15 mouse cellular contexts compared by ENCODE assay signal in the genomic region with DNA sequence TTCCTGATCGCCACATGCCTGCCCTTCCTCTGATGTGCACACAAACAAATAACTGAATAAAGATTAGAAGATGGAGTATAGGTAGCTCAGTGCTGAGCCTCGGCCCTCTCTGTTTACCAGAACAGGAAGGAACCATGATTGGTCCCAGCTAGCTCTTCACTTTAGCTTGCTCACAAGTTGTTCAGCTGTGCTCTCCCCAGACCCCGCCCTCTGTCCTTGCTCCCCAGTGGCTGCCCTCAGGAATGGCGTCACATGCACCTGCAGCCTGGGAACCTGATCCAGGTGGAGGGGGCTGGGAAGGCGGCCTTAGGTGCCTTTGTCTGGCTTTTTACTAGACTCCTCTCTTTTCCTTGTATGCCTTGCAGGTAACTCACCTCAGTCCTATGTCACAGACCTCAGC. TPM values are rescaled to one million over a fixed set of nuclear protein-coding genes. Genes with fewer than 3 reads are reported as not detected.
A peak's percentile ranks its signal among the peaks of the same experiment; 100 is the strongest.
DNase-seq lines count a peak whose midpoint lies in the region; ATAC-seq and TF ChIP-seq lines count a peak whose summit lies in the region.
"Had no signal": no experiment of that assay in that cellular context is flagged by ENCODE, and none has a peak within 500 bp of the region (broad histone marks: within the 10 kb centered on the region; RNA-seq: fewer than 3 reads in every experiment).

No protein-coding gene starts in this region.

- 0 out of 2 replicates have a peak overlapping the region, but pooled peaks have one; percentile 8 for H3K9ac ChIP-seq in heart, postnatal 0 days (replicated peaks; ENCODE audit: low read depth, low read length)
- no peak overlapping the region for H3K9ac ChIP-seq in heart, embryonic 12.5 days
- H3K9ac ChIP-seq: liver, embryonic 13.5 days had no signal

- TF ChIP-seq CTCF in heart, postnatal 0 days (IDR thresholded peaks at IDR 0.05; ENCODE audit: low read depth) = no peak

- H3K4me2 ChIP-seq in heart, postnatal 0 days (ENCODE audit: low read depth, low read length) = no peak overlapping the region
- H3K4me2 ChIP-seq in heart, embryonic 12.5 days = no peak overlapping the region
- H3K4me2 ChIP-seq: liver, embryonic 13.5 days had no signal

- peak overlapping the region; percentile 83 for H3K27ac ChIP-seq in heart, postnatal 0 days (ENCODE audit: low read depth)
- no peak overlapping the region for H3K27ac ChIP-seq in heart, embryonic 12.5 days (ENCODE audit: poor library complexity, severe bottlenecking)
- H3K27ac ChIP-seq in brown adipose tissue, adult 24 weeks (replicated peaks; ENCODE audit: low read depth, low read length) = peak overlapping the region; percentile 26; the same call in 1 of the 2 replicates
- H3K27ac ChIP-seq: liver, embryonic 13.5 days had no signal

- WGBS in heart, postnatal 0 days = 73% methylated on average over 5 of the region's 5 CpGs
- WGBS in heart, embryonic 12.5 days = 73% methylated on average over 5 of the region's 5 CpGs

- TF ChIP-seq EP300 in heart, postnatal 0 days (IDR thresholded peaks at IDR 0.05; ENCODE audit: low read depth) = no peak

- H3K9me3 ChIP-seq in heart, postnatal 0 days (replicated peaks; ENCODE audit: control insufficient read depth, low read length) = no peaks in the 10 kb centered on the region
- no peaks in the 10 kb centered on the region for H3K9me3 ChIP-seq in heart, embryonic 12.5 days (replicated peaks)
- H3K9me3 ChIP-seq: G1E; liver, embryonic 13.5 days had no signal

- no peak for DNase-seq in heart, postnatal 0 days (ENCODE audit: low spot score)
- peak; percentile 72 for DNase-seq in kidney, adult 9 months
- peak; percentile 58 for DNase-seq in lung, postnatal 10 days
- no peak for DNase-seq in thymus, adult 18-20 months
- no peak for DNase-seq in embryo, embryonic 10.5 days (ENCODE audit: low spot score)
- DNase-seq: gastrocnemius, postnatal 14 days; liver, embryonic 13.5 days; right cerebral cortex, postnatal 25 days; thymus, postnatal 36 days had no signal

- no peaks in the 10 kb centered on the region for H3K36me3 ChIP-seq in heart, postnatal 0 days (replicated peaks; ENCODE audit: control insufficient read depth, insufficient read depth, low read length)
- no peaks in the 10 kb centered on the region for H3K36me3 ChIP-seq in heart, embryonic 12.5 days
- H3K36me3 ChIP-seq: liver, embryonic 13.5 days had no signal

- H3K4me3 ChIP-seq in heart, postnatal 0 days (ENCODE audit: low read depth, low read length) = no peak overlapping the region
- H3K4me3 ChIP-seq in heart, embryonic 12.5 days = no peak overlapping the region
- no peak overlapping the region for H3K4me3 ChIP-seq in brown adipose tissue, adult 24 weeks (ENCODE audit: insufficient read depth, low read depth, low read length)
- H3K4me3 ChIP-seq: liver, embryonic 13.5 days had no signal

- H3K27me3 ChIP-seq in heart, postnatal 0 days (ENCODE audit: control insufficient read depth, insufficient read depth, low read length) = no peaks in the 10 kb centered on the region
- no peaks in the 10 kb centered on the region for H3K27me3 ChIP-seq in heart, embryonic 12.5 days (replicated peaks)
- H3K27me3 ChIP-seq: liver, embryonic 13.5 days had no signal

- ATAC-seq in heart, postnatal 0 days (ENCODE audit: insufficient read depth, low read depth) = no peak
- no peak for ATAC-seq in heart, embryonic 12.5 days (ENCODE audit: insufficient number of reproducible peaks, low FRiP score)
- no peak for ATAC-seq in inflammation-experienced regulatory T-cells, adult 6 months

- H3K4me1 ChIP-seq in heart, postnatal 0 days (ENCODE audit: control insufficient read depth, insufficient read depth) = peaks cover 29% of the 10 kb centered on the region
- H3K4me1 ChIP-seq in heart, embryonic 12.5 days (replicated peaks) = peaks cover 59% of the 10 kb centered on the region
- peaks cover 26% of the 10 kb centered on the region for H3K4me1 ChIP-seq in brown adipose tissue, adult 24 weeks (ENCODE audit: control insufficient read depth, insufficient read depth, insufficient read length, low read length)

RNA-seq across cellular contexts. Expression of gene Arhgef2, which starts 9.4 kb away (rescaled TPM):
- 81.1 and 146 TPM in 2 replicates for total RNA-seq in heart, postnatal 0 days (2014; rRNA removed; ENCODE audit: low replicate concordance)
- 52.2 and 56.1 TPM in 2 replicates for polyA plus RNA-seq in heart, postnatal 0 days (2015; fragmentation: Nextera tagmentation; extraction: Ambion mirVana)
- 84.5 and 91.8 TPM in 2 replicates for polyA plus RNA-seq in heart, embryonic 12.5 days (2016; fragmentation: Nextera tagmentation; extraction: Ambion mirVana)
- polyA plus RNA-seq in brown adipose tissue, adult 24 weeks (2012; ENCODE audit: insufficient read depth, insufficient read length, missing spikeins) = 13.7 and 23.6 TPM in 2 replicates
- 10 to 100 TPM; 37.5 to 56.4 (median 46.5) TPM for polyA plus RNA-seq in inflammation-experienced regulatory T-cells, adult 6 months (2017; shearing (Covaris generic))

RNA-seq across cellular contexts. Expression of gene Rxfp4, which starts 37.8 kb away (rescaled TPM):
- total RNA-seq in heart, postnatal 0 days (2014; rRNA removed; ENCODE audit: low replicate concordance) = not detected in 2 replicates
- polyA plus RNA-seq in heart, postnatal 0 days (2015; fragmentation: Nextera tagmentation; extraction: Ambion mirVana) = not detected in 2 replicates
- not detected in 2 replicates for polyA plus RNA-seq in heart, embryonic 12.5 days (2016; fragmentation: Nextera tagmentation; extraction: Ambion mirVana)
- not detected in 2 replicates for polyA plus RNA-seq in brown adipose tissue, adult 24 weeks (2012; ENCODE audit: insufficient read depth, insufficient read length, missing spikeins)
- not detected for polyA plus RNA-seq in inflammation-experienced regulatory T-cells, adult 6 months (2017; shearing (Covaris generic))
- total RNA-seq: adrenal gland, postnatal 36 days; G1E; gastrocnemius, postnatal 14 days; layer of hippocampus, adult 18-20 months had no signal
- polyA plus RNA-seq: G1E; liver, embryonic 13.5 days had no signal

RNA-seq across cellular contexts. Expression of gene Ssr2, which starts 39.4 kb away (rescaled TPM):
- total RNA-seq in heart, postnatal 0 days (2014; rRNA removed; ENCODE audit: low replicate concordance) = 246 and 286 TPM in 2 replicates
- 144 and 146 TPM in 2 replicates for polyA plus RNA-seq in heart, postnatal 0 days (2015; fragmentation: Nextera tagmentation; extraction: Ambion mirVana)
- 181 and 185 TPM in 2 replicates for polyA plus RNA-seq in heart, embryonic 12.5 days (2016; fragmentation: Nextera tagmentation; extraction: Ambion mirVana)
- 84.2 and 89.0 TPM in 2 replicates for polyA plus RNA-seq in brown adipose tissue, adult 24 weeks (2012; ENCODE audit: insufficient read depth, insufficient read length, missing spikeins)
- polyA plus RNA-seq in inflammation-experienced regulatory T-cells, adult 6 months (2017; shearing (Covaris generic)) = 100 to 1,000 TPM; 131 to 197 (median 161) TPM

Comparison
In these comparisons a context has a peak if more than half of its experiments do, and no peak if none do; other contexts are left out.
1. DNase-seq: peak in kidney, adult 9 months (single experiment) and lung, postnatal 10 days (single experiment); none in heart, postnatal 0 days (single experiment), thymus, adult 18-20 months (0 of 2) and embryo, embryonic 10.5 days (single experiment).